Mouse (Mus musculus) lung, adult 2 months (tissue): ENCODE results near the gene Slc22a3.

Experiments used
- CTCF ChIP-seq: fragments of 200-500 bp; IDR thresholded peaks from 2 replicates; pipeline ENCODE4 v1.5.1; 2011; ENCODE audit warnings: mild to moderate bottlenecking, low read length, control low read depth; ENCODE audit not compliant: insufficient read depth
- POLR2A ChIP-seq: fragments of 200-500 bp; IDR thresholded peaks from 2 replicates; pipeline ENCODE4 v1.6.1; 2011; ENCODE audit warnings: low read depth, mild to moderate bottlenecking, control low read depth, low read length, borderline replicate concordance; ENCODE audit errors: extremely low read depth

DNA sequence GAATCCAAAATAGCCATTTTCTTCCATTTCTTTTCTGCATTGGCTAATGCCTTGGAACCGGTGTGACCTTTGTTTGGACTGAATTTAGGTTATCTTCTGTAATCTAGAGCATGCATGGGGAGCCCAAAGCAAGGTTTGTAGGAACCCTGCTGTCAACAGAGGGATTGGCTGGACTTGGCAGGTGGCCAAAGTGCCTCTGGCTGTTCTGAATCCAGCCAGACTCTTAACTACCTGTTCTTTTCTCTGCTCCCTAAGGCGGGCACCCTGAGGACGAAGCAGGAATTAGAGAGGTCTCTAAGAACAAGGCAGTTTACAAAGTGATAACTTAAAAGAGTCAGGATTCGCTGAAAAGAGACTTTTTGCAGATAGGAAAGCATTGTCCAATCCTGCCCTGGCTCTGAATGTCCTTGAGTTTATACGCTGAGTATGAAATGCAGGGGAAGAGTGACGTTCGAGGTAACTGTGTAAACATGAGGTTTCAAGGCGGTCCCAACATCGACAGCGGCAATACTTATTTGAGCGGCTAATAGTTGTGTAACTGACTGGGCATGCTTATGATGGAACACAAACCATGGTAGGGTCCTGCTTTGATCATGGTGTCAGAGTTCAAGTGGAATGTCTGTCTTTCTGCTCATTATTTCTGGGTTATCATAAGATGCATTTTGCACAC is 54.5 kb downstream of the Slc22a3 start:
- TF ChIP-seq CTCF = no peak
- TF ChIP-seq POLR2A = no peak
